Mouse (Mus musculus) Patski (cell line): Measurements from ENCODE around the gene Grm3. TPM values are rescaled to one million over a fixed set of nuclear protein-coding genes. Genes with fewer than 3 reads are reported as not detected.

Experiments used
- ATAC-seq: fragments of 100-300 bp; one replicate; pipeline ENCODE4 v1.8.0; 2021
- CTCF ChIA-PET: fragments of 350-600 bp; sonication (Branson Sonifier 250); formaldehyde crosslinking; loops from one replicate; lab custom pipeline; 2022; ENCODE audit warnings: inconsistent platforms; lab: Charles Lee
- POLR2A ChIA-PET: fragments of 350-600 bp; sonication (Branson Sonifier 250); formaldehyde crosslinking; loops from one replicate; lab custom pipeline; 2022; ENCODE audit warnings: antibody characterized with exemption, inconsistent platforms; lab: Charles Lee
- DNase-seq: peaks from one replicate; pipeline ENCODE4 v3.0.0-alpha.2; 2011; ENCODE audit warnings: low read depth, low spot score
- H3K27me3 ChIP-seq: fragments of 371-371 bp; one replicate; pipeline ENCODE4 v1.5.1; 2021
- CTCF ChIP-seq: fragments of 100-300 bp; IDR thresholded peaks from one replicate; pipeline ENCODE4 v1.5.1; 2021
- in situ Hi-C: fragments of 300-500 bp; cut with MboI; formaldehyde crosslinking; loops from 3 replicates; pipeline ENCODE4 v1.11.1; 2018; ENCODE audit warnings: low pct_unique_long_range_greater_than_20kb, mixed read lengths
- polyA plus RNA-seq: library from polyadenylated mRNA; unstranded; gene quantifications from one replicate; pipeline ENCODE4 v1.2.3, GENCODE M21; 2021

Gene Grm3
- polyA plus RNA-seq, 1 experiment from 2014 or later = 0.15 TPM

DNA sequence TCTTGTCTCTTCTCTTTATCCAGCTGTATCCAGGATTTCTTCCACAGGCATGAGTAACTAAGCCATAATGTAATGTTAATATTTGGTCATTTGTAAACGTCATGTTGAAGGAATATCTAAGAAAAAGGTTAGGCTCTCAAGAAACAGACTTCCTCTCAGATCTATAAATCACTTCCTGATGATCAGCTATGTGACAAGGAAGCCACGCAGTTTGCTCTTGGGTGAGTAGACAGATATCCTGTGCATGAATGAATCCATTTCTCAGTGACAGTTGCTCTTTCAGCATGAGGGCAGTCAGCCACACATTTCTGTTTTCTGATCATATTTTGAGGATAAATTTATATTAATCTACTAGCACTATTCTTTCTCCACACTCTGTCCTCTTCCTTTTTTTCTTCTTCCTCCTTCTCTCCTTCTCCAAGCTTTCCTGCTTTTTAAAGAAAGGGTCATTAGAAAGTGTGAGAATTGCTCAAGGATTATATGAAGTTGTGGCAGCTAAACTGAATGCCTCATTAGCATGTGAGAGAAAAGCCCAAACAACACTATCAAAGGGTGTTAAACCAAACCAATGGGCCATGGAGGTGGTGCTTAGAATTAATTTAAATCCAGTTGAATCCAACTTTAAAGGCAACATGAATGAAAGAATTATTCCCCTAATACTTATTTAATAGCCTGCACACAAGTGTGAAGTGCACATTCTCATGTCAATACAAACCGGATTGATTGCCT is 22.1 kb downstream of the Grm3 start:
- no peak for DNase-seq
- in situ Hi-C loops = no loop called here

DNA sequence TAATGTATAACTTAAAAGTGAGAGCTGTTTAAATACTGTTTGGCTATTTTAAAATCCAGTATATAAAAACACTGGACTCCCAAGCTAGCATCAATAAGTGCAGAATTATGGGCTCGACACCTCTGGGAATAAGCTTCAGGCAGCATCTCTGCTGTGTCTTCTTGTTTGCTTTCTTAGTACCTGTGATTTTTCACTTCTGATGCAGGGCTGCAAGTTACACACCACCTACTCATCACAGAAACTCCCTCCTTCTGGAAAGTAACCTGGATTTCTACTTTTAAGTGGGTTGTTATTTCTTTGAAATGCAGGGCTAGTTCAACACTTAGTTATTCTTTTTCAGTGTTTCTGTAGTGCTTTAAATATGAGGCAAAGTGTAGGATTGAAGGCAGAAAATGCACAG is 32.6 kb downstream of the Grm3 start:
- DNase-seq = no peak
- H3K27me3 ChIP-seq = peaks cover 22% of the 10 kb centered on the region
- TF ChIP-seq CTCF = no peak
- in situ Hi-C loops = no loop called here
- ChIA-PET POLR2A (no interaction called here), CTCF (interaction anchor here (1.1 kb wide), 1 partner anchor 10 kb away, joined by 3 read pairs; no protein-coding TSS in a partner anchor)
- no peak for ATAC-seq

More for the DNA sequence above, 22.1 kb downstream of the Grm3 start:
- CTCF ChIA-PET = interaction anchor here (0.9 to 2.1 kb wide), 4 partner anchors 9 to 25 kb away, joined by 3 to 6 read pairs (median 3); no protein-coding TSS in a partner anchor
- POLR2A ChIA-PET = no interaction called here
- H3K27me3 ChIP-seq = no peaks in the 10 kb centered on the region
- no peak for TF ChIP-seq CTCF
- ATAC-seq = no peak

DNA sequence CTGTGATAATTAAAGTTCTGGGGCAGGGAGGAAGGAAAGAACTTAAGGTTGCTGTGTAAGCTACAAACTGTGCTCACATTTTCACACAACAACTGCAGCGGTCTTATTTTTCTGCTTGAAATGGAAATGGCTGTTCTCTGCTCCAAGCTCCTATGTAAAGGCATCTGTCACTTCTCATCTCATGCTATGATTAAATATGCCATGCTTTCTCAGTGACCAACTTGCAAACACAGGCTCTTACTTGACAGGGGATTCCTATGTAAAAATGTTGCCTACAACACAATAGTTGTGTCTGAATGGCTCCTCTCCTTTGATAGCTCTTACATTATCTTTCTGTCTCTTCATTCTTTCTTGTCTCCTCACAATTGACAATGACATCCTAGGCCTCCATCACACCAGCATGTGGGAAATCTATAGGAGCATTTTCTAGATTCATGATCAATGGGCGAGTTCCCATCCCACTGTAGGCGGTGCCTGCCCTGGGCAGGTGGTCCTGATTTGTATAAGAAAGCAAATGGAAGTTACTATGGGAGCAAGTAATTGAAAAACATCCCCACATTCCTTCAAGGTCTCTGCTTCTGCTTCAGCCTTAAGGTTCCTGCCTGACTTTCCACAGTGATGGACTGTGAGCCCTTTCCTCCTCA is 34.2 kb downstream of the Grm3 start:
- POLR2A ChIA-PET = no interaction called here
- no peak for TF ChIP-seq CTCF
- CTCF ChIA-PET = interaction anchor here (1.4 kb wide), 1 partner anchor 12 kb away, joined by 6 read pairs; no protein-coding TSS in a partner anchor
- H3K27me3 ChIP-seq = peaks cover 21% of the 10 kb centered on the region
- DNase-seq (no peak), ATAC-seq (no peak)
- in situ Hi-C loops = no loop called here

DNA sequence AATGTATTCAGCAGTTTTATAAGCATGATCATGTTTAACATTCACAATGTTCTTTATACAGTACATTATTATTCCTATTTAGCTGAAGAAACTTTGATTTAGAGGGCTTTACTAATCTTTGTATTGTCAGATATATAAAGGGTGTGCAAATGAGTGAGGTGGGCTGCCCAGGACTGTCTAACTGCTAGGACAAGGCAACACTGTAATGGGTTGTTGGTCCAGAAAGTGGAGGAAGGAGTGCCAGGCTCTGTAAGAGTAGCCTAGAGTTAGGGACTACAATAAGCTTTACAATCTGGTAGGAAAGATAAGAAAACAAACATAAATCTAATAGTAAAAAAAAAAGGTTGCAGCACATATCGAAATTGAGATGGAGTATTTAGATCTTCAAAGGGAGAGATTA is 34.8 kb downstream of the Grm3 start:
- DNase-seq = no peak
- POLR2A ChIA-PET = no interaction called here
- no peak for TF ChIP-seq CTCF
- H3K27me3 ChIP-seq = peaks cover 21% of the 10 kb centered on the region
- ATAC-seq = no peak
- in situ Hi-C loops = no loop called here
- CTCF ChIA-PET = interaction anchor here (1.4 kb wide), 1 partner anchor 12 kb away, joined by 6 read pairs; no protein-coding TSS in a partner anchor

DNA sequence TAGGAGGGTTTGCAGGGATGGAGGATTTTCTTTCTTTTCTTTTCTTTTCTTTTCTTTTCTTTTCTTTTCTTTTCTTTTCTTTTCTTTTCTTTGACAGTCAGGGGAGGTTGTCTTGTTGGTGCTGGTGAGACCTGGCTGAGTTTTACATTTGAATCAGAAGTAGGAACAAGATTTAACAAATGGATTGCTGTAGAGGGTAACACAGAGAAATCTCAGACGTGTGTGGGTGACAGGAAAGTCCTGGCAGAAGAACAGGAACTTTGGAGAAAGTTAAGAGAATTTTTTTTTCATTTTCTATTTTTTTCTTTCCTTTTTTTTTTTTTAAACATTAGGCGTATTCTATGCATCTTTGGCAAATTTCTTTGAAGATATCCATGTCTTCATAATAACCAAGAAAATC is 41.8 kb downstream of the Grm3 start:
- ATAC-seq (no peak), DNase-seq (no peak)
- no peak for TF ChIP-seq CTCF
- peaks cover 10% of the 10 kb centered on the region for H3K27me3 ChIP-seq
- in situ Hi-C loops = no loop called here
- CTCF ChIA-PET = no interaction called here
- POLR2A ChIA-PET = no interaction called here

DNA sequence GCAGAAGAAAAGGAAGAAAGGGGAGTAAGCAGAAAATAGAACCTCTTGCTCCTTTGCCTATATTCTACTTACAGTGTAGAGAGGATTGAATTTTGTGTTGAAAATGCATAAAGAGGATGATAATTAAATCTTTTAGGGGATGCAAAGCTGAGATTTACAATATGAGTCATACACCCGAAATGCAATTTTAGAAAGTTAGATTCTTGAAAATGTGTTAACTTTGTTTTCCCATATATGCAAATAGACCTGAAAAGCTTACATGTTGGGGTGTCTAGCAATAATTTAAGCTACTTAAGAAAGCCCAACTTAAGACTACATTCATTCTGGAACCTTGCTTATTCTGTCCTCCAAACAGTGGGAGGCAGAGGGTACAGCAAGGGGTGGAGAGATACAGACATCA is 56.0 kb downstream of the Grm3 start:
- in situ Hi-C loops = no loop called here
- ATAC-seq (no peak), DNase-seq (no peak)
- TF ChIP-seq CTCF = no peak
- ChIA-PET POLR2A (no interaction called here), CTCF (interaction anchor here (1.3 kb wide), 1 partner anchor 14 kb away, joined by 3 read pairs; no protein-coding TSS in a partner anchor)
- peaks cover 12% of the 10 kb centered on the region for H3K27me3 ChIP-seq

DNA sequence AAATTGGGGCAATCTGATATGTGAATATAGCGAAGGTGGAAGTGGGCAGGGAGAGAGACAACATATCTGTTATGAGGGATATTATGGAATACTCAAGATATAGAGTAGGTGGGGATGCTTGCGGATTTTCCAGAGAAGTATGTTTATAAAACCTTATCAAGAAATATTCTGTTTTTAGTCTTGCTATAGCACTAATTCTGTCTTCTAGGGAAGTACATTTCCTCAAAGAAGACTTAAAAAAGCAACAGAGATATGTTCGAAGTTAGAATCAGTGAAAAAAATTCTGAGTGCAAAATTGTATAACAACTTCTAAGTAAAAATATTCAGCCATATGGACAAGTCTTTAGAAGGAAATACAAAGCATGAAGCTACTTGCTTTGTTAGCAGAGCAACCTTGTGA is 61.6 kb downstream of the Grm3 start:
- in situ Hi-C loops = no loop called here
- TF ChIP-seq CTCF = no peak
- ChIA-PET POLR2A (no interaction called here), CTCF (no interaction called here)
- ATAC-seq = no peak
- peaks cover 9% of the 10 kb centered on the region for H3K27me3 ChIP-seq
- no peak for DNase-seq

DNA sequence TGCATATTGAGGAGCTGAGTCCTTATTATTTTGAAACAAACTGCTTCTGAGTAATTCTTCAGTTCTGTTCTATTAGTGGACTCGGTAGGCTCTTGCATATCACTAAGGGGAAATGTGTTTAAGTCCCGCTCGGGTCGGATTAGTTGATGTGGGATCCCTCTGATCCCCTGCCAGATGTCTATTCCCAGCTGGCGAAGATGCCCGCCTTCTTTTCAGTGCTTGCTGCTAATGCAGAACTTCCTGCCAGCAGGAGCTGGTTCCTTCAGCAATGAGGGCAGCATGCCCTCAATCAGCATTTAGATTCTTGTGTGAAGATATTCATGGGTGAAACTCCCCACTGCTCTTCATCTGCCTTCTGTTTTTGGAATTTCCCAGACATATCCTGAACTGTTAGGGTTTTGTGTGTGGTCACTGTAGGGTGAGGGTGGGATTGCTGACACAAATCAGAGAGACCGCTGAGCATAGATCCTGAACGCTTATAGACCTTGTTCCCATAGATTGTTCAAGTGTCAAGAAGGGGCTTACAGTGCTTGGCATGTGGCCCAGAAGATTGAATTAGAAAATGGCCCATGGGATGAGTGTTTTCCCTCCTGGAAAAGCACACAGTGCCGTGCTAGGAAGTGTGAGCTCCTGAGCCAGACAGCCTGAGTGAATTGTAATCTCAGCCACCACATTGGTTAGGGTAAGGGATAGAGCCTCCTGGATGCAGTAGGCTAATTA is 62.9 kb downstream of the Grm3 start:
- POLR2A ChIA-PET = no interaction called here
- CTCF ChIA-PET = interaction anchor here (0.8 kb wide), 1 partner anchor 10 kb away, joined by 3 read pairs; no protein-coding TSS in a partner anchor
- H3K27me3 ChIP-seq = peaks cover 9% of the 10 kb centered on the region
- DNase-seq (no peak), ATAC-seq (no peak)
- no peak for TF ChIP-seq CTCF
- in situ Hi-C loops = no loop called here

DNA sequence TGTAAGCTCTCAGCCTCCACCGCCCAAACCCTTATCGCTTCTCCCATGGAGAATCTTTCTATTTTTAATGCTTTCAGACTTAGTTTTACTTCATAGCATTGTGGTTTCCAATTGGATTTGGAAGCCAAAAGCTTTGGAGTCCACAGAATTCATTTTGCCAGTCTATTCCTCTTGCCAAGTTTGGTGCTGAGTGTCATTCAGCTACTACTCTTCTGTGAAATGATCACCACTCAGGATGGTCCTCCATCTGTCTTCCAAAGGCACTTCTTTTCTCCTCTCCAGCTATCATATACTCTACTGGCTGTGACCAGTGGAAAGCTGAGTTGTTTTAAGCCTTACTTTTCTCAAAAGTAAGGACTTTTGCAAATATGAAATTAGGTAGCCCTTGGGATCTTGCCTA is 86.4 kb downstream of the Grm3 start:
- peaks cover 14% of the 10 kb centered on the region for H3K27me3 ChIP-seq
- ChIA-PET POLR2A (no interaction called here), CTCF (interaction anchor here (0.9 kb wide), 1 partner anchor 16 kb away, joined by 3 read pairs; no protein-coding TSS in a partner anchor)
- no peak for DNase-seq
- in situ Hi-C loops = no loop called here
- no peak for TF ChIP-seq CTCF
- no peak for ATAC-seq

DNA sequence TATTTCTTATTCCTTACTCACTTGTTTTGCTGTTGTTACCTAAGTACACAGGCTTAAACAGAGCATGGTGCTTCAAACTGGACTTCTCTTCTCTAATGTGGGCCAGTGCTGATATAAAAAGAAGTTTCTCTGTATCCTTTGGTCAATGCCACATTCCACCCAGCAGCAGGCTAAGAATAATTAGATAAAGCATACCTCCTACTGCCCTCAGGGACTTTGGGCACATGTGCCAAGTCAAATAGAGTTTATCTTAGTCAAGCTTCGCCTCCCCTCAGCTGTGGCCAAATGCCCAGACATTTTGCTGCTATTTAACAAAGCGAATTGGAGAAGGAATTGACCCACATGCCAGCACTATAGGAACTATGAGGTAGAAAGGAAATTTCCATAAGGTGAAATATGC is 97.8 kb downstream of the Grm3 start:
- H3K27me3 ChIP-seq = peaks cover 3% of the 10 kb centered on the region
- peak; percentile 49 for TF ChIP-seq CTCF
- in situ Hi-C loops = no loop called here

More for the DNA sequence above, 97.8 kb downstream of the Grm3 start:
- ATAC-seq (peak; percentile 85), DNase-seq (peak; percentile 68)
- ChIA-PET POLR2A (no interaction called here), CTCF (interaction anchor here (1.3 kb wide), 1 partner anchor 13 kb away, joined by 3 read pairs; no protein-coding TSS in a partner anchor)
